Mouse (Mus musculus): Measurements from ENCODE around the gene Gpr135.
"Not testable (repeated sequence)": the region's sequence is repeated elsewhere in the genome, so short reads cannot be mapped to it uniquely, and the experiment has no call there.

Gene Gpr135

DNA sequence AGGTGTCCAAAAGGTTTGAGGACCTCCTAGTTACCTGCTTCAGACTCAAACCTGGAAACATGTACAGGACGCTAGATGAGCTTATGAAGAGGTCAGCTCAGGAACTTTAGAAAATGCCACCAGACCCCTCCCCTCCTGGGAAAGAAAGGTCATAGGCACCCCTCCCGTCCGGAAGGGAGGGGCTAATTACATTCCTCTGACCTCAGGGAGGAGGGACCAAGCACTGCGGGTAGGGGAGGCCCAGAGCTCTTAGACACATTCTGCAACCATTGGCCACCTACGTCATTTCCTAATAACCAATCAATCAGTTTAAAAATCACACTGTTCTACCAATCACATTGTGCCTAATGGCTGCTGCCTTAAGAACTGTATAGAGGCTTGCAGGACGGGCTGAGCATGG, 18.4 kb downstream of the Gpr135 start:
- DNase-seq (ENCODE audit: low read depth, low spot score), result no peak

DNA sequence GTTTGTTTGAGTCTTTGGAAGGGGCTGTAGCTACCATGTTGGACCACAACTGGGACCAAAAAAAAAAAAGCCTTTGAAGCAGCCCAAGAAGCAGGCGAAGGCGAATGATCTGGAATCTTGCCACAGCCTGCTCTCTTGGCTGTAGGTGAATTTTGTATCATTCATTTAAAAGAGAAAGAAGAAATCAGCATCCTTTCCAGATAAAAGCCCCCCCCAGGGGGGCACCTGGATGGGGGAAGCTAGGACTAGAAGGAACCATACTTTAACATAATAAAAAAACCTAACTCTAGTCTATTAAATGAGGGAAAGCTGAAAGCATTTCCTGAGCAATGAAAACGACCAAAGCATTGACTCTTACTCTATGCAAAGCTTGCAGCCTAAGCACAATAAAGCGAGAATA, 20.1 kb downstream of the Gpr135 start:
- no peak for DNase-seq (ENCODE audit: low read depth, low spot score)

DNA sequence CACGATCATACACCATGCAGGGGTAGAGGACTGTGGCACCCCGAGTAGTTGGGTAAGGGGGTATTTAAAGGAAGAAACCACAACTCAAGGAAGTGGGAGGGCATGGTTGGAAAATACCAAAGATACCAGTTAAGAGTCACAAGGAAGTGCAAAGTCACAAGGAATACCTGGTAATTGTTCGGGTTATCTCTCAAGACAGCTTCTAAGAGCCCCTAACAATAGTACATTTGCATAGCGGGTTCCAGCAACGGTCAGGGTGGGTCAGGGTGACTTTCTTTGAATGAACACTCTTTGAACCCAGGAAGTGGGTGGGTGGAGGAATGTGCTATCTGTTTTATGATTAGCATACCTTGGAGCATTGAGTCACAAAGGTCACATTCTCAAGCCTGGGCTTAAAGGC, 20.8 kb downstream of the Gpr135 start:
- DNase-seq (ENCODE audit: low read depth, low spot score), result not testable (repeated sequence)

DNA sequence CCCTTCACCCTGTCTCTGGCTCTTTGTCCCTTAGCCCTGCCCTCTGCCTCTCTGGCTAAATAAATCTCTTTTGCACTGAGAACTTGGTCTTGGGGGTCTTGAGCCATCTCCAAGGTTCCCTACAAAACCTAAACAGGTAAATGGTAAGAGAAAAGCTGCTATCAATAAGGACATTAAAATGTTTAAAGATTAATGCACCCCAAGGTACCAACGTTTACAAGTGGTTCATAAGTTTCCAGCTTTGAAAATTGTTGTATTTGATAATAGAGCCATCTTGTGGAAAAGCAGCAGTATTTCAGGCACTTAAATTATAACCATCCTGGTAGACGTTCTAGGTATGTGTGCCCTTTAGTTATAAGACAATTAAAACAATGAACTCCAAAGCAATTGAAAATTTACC, 23.4 kb downstream of the Gpr135 start:
- DNase-seq (ENCODE audit: low read depth, low spot score), result no peak

DNA sequence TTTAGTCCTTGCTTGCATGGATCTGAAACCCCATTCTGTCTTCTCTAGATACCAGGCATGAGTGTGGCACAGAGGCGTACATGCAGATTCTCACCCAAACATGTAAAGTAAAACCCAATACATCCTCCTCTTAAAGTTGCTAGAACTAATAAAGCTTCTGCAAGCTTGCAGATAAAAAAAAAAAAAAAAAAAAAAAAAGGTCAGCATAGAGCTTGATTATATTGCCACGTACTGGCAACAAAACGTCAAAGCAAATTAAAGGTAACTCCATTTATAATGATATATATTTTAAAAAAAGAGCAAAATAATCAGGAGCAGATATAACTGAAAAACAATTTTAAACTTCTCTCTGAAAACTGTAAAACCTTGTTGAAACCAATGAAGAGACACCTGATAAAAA, 29.7 kb downstream of the Gpr135 start:
- DNase-seq (ENCODE audit: low read depth, low spot score), result no peak

DNA sequence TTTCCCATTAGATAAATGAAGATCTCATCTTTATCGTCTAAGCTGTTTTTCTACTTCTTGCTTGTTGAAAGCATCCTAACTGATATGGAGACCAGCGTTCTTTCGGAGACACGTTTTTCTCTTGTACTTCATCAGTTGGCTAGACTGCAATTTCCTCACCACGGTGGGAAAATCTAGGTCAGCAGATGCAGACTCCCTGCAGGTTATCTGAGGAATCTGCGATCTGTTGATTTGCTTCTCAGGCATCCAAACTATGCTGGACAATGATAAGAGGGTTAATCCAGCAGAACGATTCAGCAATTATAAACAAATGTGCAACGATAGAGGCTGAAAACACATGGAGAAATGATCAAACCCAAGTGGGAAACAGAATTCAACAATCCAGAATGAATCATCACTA, 31.4 kb downstream of the Gpr135 start:
- DNase-seq (ENCODE audit: low read depth, low spot score), result no peak

DNA sequence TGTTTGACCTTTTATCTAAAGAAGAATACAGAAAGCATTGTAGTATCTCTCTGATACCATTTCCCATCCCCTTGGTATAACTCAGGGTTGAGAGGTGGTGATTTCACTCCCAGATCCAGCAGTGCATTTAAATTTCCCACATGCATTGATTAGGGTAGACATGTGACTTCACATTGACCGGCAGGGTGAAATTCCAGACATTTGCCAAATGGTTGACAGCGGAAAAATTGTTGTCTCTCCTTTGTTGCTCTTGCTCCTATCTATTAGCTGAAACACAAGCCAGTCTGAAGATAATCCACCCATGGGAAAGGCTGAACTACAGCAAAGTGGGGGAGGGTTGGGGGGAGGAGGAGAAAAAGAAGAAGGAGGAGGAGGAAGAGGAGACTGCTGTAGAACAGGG, 32.1 kb downstream of the Gpr135 start:
- no peak for DNase-seq (ENCODE audit: low read depth, low spot score)

DNA sequence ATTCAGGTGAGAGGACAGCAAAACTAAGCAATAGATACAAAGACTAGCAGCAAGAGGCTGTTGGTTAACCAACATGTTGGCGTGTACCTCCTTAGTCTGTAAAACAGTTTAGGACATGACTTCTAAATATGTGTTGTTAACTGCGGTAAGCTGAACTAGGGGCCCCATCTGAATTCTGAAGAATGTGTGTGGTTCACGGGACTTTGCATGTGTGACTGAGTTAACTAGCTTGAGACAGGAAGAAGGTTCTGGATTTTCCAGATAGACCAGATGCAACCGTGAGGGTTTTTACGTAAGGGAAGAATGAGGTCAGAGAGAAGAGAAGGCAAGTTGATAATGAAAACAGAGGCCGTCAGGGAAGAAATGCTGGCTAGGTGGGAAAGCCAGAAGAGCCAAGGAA, 33.9 kb downstream of the Gpr135 start:
- no peak for DNase-seq (ENCODE audit: low read depth, low spot score)

DNA sequence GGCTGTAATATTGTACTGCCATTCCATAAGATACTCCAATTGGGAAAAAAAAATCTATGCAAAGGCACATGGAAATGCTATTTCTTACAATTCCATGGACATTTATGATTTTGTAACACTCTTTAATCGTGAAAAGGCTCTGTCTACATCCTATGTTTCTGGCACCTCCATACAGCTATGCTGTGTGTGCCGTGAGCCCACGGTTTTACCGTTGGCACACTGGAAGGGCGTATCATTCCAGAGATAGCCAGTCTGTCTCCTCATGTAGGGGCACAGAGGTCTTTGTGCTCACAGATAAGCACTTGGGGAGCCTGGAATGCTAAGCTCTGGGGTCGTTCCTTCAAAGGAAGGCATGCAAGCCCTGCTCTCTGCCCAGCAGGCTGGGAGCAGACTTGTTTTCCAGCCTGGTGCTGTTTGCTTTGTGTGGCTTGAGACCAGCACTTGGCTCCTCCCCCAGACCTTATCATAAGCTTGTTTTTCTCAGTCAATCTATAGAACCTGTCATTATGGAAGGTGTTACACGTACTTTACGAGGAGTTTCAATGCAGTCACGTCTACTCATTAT, 34.7 kb downstream of the Gpr135 start:
- no peak for DNase-seq (ENCODE audit: low read depth, low spot score)

DNA sequence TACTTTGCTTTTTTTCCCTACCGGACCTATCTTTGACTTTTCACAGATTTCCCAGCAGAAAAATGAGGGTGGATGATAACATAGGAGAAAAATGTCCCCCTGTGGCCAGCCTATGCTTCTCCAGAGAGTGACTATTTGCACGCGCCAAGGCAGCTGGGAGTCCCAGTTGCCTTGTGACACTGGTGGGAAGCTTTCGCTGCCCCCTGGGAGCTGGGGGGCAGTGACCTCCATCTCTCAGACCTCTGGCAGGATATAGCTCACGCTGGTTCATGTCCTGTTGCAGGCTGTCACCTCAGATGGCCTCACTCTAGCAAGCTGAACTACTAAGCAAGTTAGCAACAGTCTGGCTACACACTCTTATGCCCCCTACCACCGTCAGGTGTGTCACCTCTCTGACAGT, 39.1 kb downstream of the Gpr135 start:
- DNase-seq (ENCODE audit: low read depth, low spot score), result no peak

DNA sequence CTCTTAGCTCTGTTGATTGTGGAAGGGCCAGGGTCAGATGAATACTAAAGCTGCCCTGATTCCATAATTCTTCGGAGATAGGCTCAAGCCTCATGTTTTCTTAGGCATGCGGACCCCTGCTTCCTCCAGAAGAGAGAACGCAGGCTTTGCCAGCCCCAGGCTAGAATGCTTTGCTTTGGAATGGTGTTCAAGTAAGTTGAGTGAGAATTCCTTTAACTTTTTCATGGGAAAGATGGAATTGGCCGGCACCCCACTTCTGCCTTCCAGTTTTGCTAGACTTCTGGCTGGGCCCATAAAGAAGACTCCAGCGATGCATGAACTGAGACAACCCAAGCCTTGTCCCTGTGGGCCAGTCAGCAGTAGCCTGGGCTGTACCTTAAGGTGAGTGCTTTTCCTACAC, 39.8 kb downstream of the Gpr135 start:
- DNase-seq (ENCODE audit: low read depth, low spot score), result no peak

DNA sequence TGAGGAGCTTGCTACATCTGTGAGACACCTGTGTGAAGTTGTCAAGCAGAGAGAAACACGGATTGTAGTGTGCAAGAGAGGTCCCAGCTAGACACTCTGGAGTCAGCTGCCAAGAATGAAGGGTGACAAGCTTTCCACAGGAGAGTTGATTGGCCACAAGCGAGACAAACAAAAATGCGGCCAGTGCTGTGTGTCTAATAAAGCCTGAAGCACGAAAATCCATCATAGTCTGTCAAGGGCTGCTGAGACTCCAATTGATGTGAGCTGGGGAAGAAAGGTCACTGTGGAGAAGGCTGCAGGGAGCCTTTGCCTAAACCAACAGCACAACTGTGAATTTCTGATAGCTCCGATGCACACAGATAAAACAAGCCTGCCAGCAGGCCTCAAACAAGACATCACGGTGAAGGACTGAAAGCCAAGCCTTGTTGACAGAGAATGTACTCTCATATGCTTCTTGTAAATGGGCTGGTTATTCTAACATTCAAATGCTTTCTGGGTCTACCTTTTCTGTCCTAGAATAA, 45.6 kb downstream of the Gpr135 start:
- no peak for DNase-seq (ENCODE audit: low read depth, low spot score)

DNA sequence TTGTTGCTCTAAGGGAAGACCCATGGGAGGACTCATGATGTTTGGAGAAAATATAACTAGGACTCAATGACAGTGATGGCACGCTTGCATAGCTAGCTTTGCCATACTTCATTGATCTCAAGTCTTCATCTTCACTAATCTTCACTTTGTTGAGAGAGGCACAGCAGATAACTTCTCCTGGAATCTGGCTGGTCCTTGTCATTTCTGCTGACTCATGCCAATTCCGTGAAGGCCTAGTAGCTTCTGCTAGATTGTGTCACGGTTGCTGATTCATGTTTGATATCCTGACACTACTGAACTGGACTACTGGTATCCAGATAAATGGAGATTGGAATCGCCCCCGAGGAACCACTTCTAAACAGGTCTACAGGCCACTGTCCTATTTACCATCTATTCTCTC, 47.4 kb downstream of the Gpr135 start:
- DNase-seq (ENCODE audit: low read depth, low spot score), result no peak

DNA sequence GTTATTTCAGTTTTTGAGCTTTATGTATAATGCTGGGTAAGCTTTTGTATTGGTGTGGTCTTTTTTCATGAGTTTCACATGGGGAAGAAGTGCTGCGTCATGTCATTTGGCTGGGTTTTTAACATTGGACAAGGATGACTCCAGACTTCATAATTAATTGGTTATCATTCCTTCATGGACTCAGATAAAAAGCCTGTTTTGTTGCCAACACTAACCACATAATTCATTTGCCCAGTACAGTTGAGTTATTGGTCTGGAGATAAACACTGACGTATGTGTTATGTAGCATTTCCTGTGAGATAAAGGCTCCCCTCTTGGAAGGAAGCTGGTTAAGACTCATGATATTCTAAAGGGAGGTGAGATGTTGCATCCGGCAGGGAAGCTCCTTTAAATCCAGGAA, 48.1 kb downstream of the Gpr135 start:
- no peak for DNase-seq (ENCODE audit: low read depth, low spot score)

DNA sequence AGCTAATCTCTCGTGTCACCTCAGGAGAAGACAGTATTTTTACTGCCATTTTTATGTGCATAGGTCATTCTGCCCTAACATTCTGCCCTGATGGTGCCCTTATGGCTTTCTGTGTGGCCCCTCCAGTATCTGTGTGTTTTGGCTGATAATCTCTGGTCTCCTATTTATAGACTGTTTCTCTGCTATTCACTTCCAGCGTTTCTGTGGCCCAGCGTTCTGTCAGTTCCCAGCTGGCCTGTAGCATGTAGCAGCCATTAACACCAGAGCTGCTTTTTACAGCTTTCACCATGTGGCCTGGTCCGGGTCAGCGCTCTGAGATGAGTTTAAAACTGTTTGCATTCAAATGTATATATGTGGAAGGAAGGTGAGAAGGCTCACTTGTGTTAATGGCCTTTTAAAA, 49.4 kb downstream of the Gpr135 start:
- DNase-seq (ENCODE audit: low read depth, low spot score), result no peak

DNA sequence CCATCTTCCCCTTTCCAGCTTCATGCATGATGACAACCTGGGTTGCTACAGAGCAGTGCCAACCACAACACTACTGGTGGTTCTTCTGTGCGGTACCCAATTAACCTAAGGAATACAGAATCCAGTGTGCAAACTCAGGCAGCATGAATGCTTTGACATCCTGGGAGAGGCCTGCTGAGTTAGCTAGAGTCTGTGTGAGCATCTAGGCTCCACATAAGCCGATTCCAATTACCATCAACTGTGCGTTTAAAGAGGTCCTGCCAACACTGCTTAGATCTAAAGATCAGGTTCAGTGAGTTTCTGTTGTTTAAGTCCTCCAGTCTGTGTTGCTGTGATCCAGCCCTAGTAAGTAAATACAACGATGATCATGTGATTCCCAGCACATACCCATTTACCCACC, 50.6 kb downstream of the Gpr135 start:
- DNase-seq (ENCODE audit: low read depth, low spot score), result no peak
